Mouse (Mus musculus) CH12.LX (cell line): ENCODE measurements around the gene D630045J12Rik.

Source experiments
- CHD2 ChIP-seq: IDR thresholded peaks from 2 replicates; pipeline ENCODE4 v1.6.1; 2011; ENCODE audit warnings: low read length, improper control_type of control experiment
- CTCF ChIP-seq, 2 experiments: IDR thresholded peaks in 1 of 2; conservative IDR thresholded peaks in 1 of 2; 2 replicates each; pipeline ENCODE4 v1.5.1; 2011 to 2012; ENCODE audit warnings: low read depth in 2 of 2, low read length in 2 of 2, improper control_type of control experiment in 1 of 2, inconsistent platforms in 1 of 2, mild to moderate bottlenecking in 1 of 2, moderate library complexity in 1 of 2
- EP300 ChIP-seq: IDR thresholded peaks from 2 replicates; pipeline ENCODE4 v1.6.1; 2011; ENCODE audit warnings: low read length, improper control_type of control experiment
- KAT2A ChIP-seq: IDR thresholded peaks from 2 replicates; pipeline ENCODE4 v1.6.1; 2012; ENCODE audit warnings: low read length, improper control_type of control experiment, inconsistent platforms; ENCODE audit not compliant: insufficient replicate concordance
- MAZ ChIP-seq: IDR thresholded peaks from 2 replicates; pipeline ENCODE4 v1.6.1; 2012; ENCODE audit warnings: low read depth, mild to moderate bottlenecking, inconsistent platforms, low read length, improper control_type of control experiment, moderate library complexity
- MEF2A ChIP-seq: IDR thresholded peaks from 2 replicates; pipeline ENCODE4 v1.6.1; 2014; ENCODE audit warnings: low read depth, mild to moderate bottlenecking, inconsistent platforms, low read length, improper control_type of control experiment, borderline replicate concordance
- MXI1 ChIP-seq: IDR thresholded peaks from 2 replicates; pipeline ENCODE4 v1.6.1; 2011; ENCODE audit warnings: mild to moderate bottlenecking, low read depth, low read length, improper control_type of control experiment
- PAX5 ChIP-seq: IDR thresholded peaks from 2 replicates; pipeline ENCODE4 v1.6.1; 2012; ENCODE audit warnings: low read length, inconsistent platforms, mixed read lengths
- RCOR1 ChIP-seq: conservative IDR thresholded peaks from 2 replicates; pipeline ENCODE4 v1.6.1; 2012; ENCODE audit warnings: low read depth, mild to moderate bottlenecking, inconsistent platforms, low read length, improper control_type of control experiment
- UBTF ChIP-seq: IDR thresholded peaks from 2 replicates; pipeline ENCODE4 v1.6.1; 2012; ENCODE audit warnings: low read depth, mild to moderate bottlenecking, inconsistent platforms, low read length, improper control_type of control experiment, moderate library complexity

DNA sequence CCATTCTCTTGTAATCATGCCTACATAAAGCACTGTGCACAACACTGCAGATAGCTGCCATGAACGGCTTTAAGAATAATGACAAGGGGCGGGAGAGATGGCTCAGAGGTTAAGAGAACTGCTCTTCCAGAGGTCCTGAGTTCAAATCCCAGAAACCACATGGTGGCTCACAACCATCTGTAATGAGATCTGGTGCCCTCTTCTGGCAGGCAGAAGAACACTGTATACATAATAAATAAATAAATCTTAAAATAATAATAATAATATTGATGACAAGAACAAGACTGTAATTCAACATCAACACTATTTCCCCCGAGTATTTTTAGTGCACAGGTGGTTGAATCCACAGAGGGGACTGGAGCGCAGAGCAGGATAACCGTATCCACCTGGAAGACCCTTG is 97.6 kb downstream of the D630045J12Rik start:
- TF ChIP-seq CTCF (conservative IDR thresholded peaks at IDR 0.05 in 1 of 2, IDR thresholded peaks at IDR 0.05 in 1 of 2; ENCODE audit: low read depth in 2 of 2, low read length in 2 of 2) (0 out of 4 replicates have a peak, but pooled peaks of 1 of the 2 experiments have one; percentile 7), KAT2A (no peak), MAZ (no peak), UBTF (no peak), PAX5 (no peak), EP300 (no peak), RCOR1 (no peak), MXI1 (no peak), MEF2A (no peak), CHD2 (no peak)
